Mouse (Mus musculus): ENCODE data around the gene Cd320.
"Not testable (repeated sequence)": the region's sequence is repeated elsewhere in the genome, so short reads cannot be mapped to it uniquely, and the experiment has no call there.

DNA sequence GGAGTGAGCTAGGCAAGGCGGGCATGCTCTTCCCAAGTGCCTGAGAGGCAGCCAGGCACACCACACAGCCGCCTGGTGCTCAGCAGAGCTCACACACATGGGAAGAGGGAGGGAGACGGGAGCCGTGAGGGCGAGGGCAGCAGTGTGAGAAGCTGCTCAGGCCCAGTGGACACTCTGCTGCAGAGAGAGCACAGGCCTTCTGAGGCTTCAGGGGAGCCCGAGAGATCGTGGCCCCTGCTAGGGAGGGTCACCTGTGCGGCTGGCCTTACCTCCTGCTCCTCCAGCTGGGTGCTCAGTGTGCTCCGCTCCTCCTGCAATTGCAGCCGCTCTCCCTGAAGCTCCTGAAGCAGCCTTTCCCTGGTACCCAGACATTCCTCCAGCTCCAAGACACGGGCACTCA is 41.4 kb downstream of the Cd320 start:
- TF ChIP-seq POLR2A (IDR thresholded peaks at IDR 0.05; ENCODE audit: control insufficient read depth in 1 of 2, insufficient read depth in 1 of 2, low read depth in 1 of 2, low read length in 2 of 2, poor library complexity in 1 of 2); EP300 (IDR thresholded peaks at IDR 0.05; ENCODE audit: low read depth in 1 of 2, low read length in 2 of 2); CTCF (IDR thresholded peaks at IDR 0.05 in 2 of 3, conservative IDR thresholded peaks at IDR 0.05 in 1 of 3; ENCODE audit: control insufficient read depth in 1 of 3, insufficient read depth in 1 of 3, low read depth in 2 of 3, low read length in 3 of 3, poor library complexity in 1 of 3, severe bottlenecking in 1 of 3); ZMIZ1 (IDR thresholded peaks at IDR 0.05; ENCODE audit: low read depth, low read length); RAD21 (IDR thresholded peaks at IDR 0.05; ENCODE audit: low read depth, low read length); NELFE (IDR thresholded peaks at IDR 0.05; ENCODE audit: low read depth, low read length); BHLHE40 (IDR thresholded peaks at IDR 0.05; ENCODE audit: borderline replicate concordance, low read depth, low read length): not testable (repeated sequence)

Data from MEL (cell line).